In the genomic region with DNA sequence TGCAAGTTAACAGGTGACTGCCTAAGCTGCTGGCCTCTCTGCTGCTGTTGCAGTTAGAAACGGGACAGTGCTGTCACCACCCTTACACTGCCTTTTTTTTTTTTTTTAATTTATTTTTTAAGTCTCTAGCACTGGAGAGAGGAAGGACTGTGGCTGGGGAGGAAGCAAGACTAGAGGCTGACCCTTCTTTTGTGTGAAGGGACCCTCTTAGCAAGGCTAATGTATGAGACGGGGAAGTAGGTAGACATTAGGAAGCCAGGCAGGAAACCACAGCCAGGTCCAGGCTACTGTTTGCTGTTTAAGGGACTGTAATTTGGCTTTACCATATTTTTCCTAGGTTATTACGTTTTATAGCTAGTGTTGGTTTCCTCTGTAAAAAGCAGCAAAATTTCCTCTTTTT, we compare ENCODE assay signal across 23 mouse cellular contexts.
"Had no signal": no experiment of that assay in that cellular context is flagged by ENCODE, and none has a peak within 500 bp of the region (broad histone marks: within the 10 kb centered on the region; RNA-seq: fewer than 3 reads in every experiment).

No protein-coding gene starts in this region.

- H3K9ac ChIP-seq: kidney, embryonic 15.5 days; limb, embryonic 12.5 days; limb, embryonic 15.5 days; liver, embryonic 14.5 days; lung, embryonic 15.5 days; stomach, embryonic 15.5 days had no signal

- H3K27ac ChIP-seq: kidney, embryonic 15.5 days; limb, embryonic 12.5 days; limb, embryonic 15.5 days; liver, embryonic 14.5 days; lung, embryonic 15.5 days; stomach, embryonic 15.5 days had no signal

- H3K4me3 ChIP-seq: kidney, embryonic 15.5 days; limb, embryonic 12.5 days; limb, embryonic 15.5 days; lung, embryonic 15.5 days; stomach, embryonic 15.5 days had no signal

- H3K4me1 ChIP-seq: kidney, embryonic 15.5 days; limb, embryonic 15.5 days; lung, embryonic 15.5 days; stomach, embryonic 15.5 days had no signal

- H3K4me2 ChIP-seq: kidney, embryonic 15.5 days; limb, embryonic 12.5 days; limb, embryonic 15.5 days; liver, embryonic 11.5 days; lung, embryonic 15.5 days; midbrain, embryonic 11.5 days; stomach, embryonic 15.5 days had no signal

- H3K27me3 ChIP-seq: kidney, embryonic 15.5 days; limb, embryonic 12.5 days; limb, embryonic 15.5 days; lung, embryonic 15.5 days; stomach, embryonic 15.5 days had no signal

- H3K9me3 ChIP-seq: kidney, embryonic 15.5 days; limb, embryonic 12.5 days; limb, embryonic 15.5 days; lung, embryonic 15.5 days; stomach, embryonic 15.5 days had no signal

- H3K36me3 ChIP-seq: kidney, embryonic 15.5 days; limb, embryonic 12.5 days; limb, embryonic 15.5 days; lung, embryonic 15.5 days; stomach, embryonic 15.5 days had no signal

- DNase-seq: kidney, adult 11 months; kidney, adult 8-10 months; kidney, postnatal 10 days; kidney, postnatal 36 days; left cerebral cortex, postnatal 4 days; lung, adult 18-20 months; lung, postnatal 10 days; lung, postnatal 36 days; midbrain, embryonic 14.5 days; right cerebral cortex, adult 18-20 months; right cerebral cortex, postnatal 14 days; right cerebral cortex, postnatal 4 days; thymus, adult 18-20 months; thymus, postnatal 14 days; thymus, postnatal 4 days had no signal
